Mouse (Mus musculus) kidney, embryonic 14.5 days (tissue): ENCODE results near the gene Exo1. TPM values are rescaled to one million over a fixed set of nuclear protein-coding genes. Genes with fewer than 3 reads are reported as not detected.

Experiments used
- ATAC-seq: fragments of 200-750 bp; cut with Nextera tagmentation; 2 replicates; pipeline ENCODE4 v1.8.0; 2017; ENCODE audit warnings: moderate number of reproducible peaks, mild to moderate bottlenecking, moderate TSS enrichment, moderate library complexity; ENCODE audit not compliant: low FRiP score, low TSS enrichment
- H3K27ac ChIP-seq: fragments of 300-500 bp; sonication (generic); 2 replicates; pipeline ENCODE4 v1.5.1; 2014; ENCODE audit warnings: low read depth, mild to moderate bottlenecking, low read length, moderate library complexity, mixed read lengths
- H3K27me3 ChIP-seq: fragments of 300-500 bp; sonication (generic); 2 replicates; pipeline ENCODE4 v1.6.1; 2014; ENCODE audit warnings: mild to moderate bottlenecking, low read length; ENCODE audit not compliant: control insufficient read depth, insufficient read depth
- H3K36me3 ChIP-seq: fragments of 300-500 bp; sonication (generic); 2 replicates; pipeline ENCODE4 v1.6.1; 2014; ENCODE audit warnings: low read length, mixed read lengths; ENCODE audit not compliant: control insufficient read depth, insufficient read depth
- H3K4me1 ChIP-seq: fragments of 300-500 bp; sonication (generic); 2 replicates; pipeline ENCODE4 v1.6.1; 2014; ENCODE audit warnings: low read length, mixed read lengths; ENCODE audit not compliant: control insufficient read depth, insufficient read depth
- H3K4me2 ChIP-seq: fragments of 300-500 bp; sonication (generic); replicated peaks from 2 replicates; pipeline ENCODE4 v1.6.1; 2014; ENCODE audit warnings: low read depth, mild to moderate bottlenecking, low read length
- H3K4me3 ChIP-seq: fragments of 300-500 bp; sonication (generic); 2 replicates; pipeline ENCODE4 v1.5.1; 2014; ENCODE audit warnings: mild to moderate bottlenecking, low read length
- H3K9ac ChIP-seq: fragments of 300-500 bp; sonication (generic); 2 replicates; pipeline ENCODE4 v1.6.1; 2014; ENCODE audit warnings: low read depth, mild to moderate bottlenecking, low read length, moderate library complexity
- H3K9me3 ChIP-seq: fragments of 300-500 bp; sonication (generic); 2 replicates; pipeline ENCODE4 v1.6.1; 2016; ENCODE audit warnings: low read length; ENCODE audit not compliant: control insufficient read depth
- WGBS: fragments of 180-500 bp; shearing (Covaris S2); extraction: QIAGEN DNeasy Blood & Tissue Kit; methylation state at CpG from one replicate; pipeline ENCODE4 v1.1.7; 2014; 5-methylcytosine and 5-hydroxymethylcytosine counted together
- polyA plus RNA-seq: library from polyadenylated mRNA; unstranded; fragments of >200 nt; fragmentation: Nextera tagmentation; extraction: Ambion mirVana; gene quantifications from 2 replicates; pipeline ENCODE4 v1.2.1, GENCODE M21; 2014

Gene Exo1
- polyA plus RNA-seq, 1 experiment from 2014 or later: 103 TPM

DNA sequence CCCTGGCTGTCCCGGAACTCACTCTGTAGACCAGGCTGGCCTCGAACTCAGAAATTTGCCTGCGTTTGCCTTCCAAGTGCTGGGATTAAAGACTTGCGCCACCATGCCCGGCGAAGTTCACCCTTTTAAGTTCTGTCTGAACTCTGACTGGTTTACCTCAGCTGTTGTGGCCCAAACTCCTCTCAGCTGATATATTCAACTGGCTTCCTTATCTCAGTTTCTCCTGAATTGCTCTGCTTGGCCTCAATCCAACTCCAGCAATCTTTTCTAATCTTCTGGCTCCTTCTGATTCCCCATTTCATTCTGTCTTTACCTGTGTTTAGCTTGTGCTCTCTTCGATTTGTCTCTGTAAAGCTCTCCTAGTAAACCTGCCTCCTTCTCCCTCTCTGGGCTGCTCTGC, 62.8 kb downstream of the Exo1 start:
- 89% methylated on average over 7 of the region's 7 CpGs for WGBS
- Histone ChIP-seq H3K36me3 (no peaks in the 10 kb centered on the region), H3K4me2 (no peak overlapping the region), H3K9ac (no peak overlapping the region), H3K27me3 (no peaks in the 10 kb centered on the region), H3K4me3 (no peak overlapping the region), H3K9me3 (no peaks in the 10 kb centered on the region), H3K27ac (no peak overlapping the region), H3K4me1 (no peaks in the 10 kb centered on the region)
- ATAC-seq: no peak

DNA sequence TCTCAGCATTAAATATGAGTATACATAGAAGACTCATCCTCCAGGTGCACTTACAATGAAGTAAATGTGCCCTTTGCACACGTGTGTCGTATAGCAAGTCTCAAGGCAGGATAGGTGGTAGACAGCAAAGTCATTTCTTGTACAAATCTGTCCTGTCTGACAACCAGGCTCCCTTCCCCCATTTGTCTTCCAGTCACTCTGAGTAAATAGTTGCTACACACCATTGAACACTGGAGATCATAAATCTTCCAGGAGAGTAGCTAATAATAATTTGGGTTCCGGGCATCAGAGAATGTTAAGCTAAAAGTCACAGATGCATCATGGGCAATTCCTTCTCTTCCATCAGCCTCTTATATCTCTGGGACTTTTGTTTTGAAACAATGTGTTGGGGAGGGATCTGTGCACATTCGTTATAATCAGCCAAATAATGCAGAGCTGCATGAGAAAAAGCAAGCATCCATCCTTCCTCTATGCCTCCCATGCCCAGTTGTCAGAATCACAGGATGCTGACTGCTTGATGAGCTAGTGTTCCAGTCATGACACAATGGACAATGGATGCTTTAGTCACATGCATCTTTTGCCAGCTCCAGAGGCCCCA, 66.4 kb downstream of the Exo1 start:
- Histone ChIP-seq H3K9me3 (no peaks in the 10 kb centered on the region), H3K27me3 (no peaks in the 10 kb centered on the region), H3K27ac (no peak overlapping the region), H3K4me1 (no peaks in the 10 kb centered on the region), H3K36me3 (no peaks in the 10 kb centered on the region), H3K9ac (no peak overlapping the region), H3K4me3 (no peak overlapping the region), H3K4me2 (no peak overlapping the region)
- WGBS: 30% methylated on average over 4 of the region's 4 CpGs
- ATAC-seq: peak; percentile 52; the same call in 1 of the 2 replicates

DNA sequence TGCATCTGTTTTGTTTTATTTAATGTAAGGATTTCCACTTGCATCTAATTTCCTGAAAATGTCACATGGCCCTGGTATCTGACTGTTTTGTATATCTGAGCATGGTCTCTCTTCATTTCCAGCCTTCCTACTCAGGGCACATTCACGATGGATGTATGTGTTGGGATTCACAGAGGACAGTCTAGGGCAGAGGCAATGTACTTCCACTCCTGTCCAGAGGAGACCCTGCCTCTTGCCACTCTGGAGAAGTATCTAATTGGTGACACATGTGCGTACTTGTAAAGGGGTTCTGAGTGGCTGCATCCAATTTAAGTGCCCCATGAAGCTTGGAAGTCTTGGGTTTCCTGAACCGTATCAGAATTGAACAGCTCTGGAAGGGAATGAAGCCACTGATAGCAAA, 70.0 kb downstream of the Exo1 start:
- no peaks in the 10 kb centered on the region for H3K9me3 ChIP-seq
- H3K4me3 ChIP-seq: no peak overlapping the region
- no peak overlapping the region for H3K4me2 ChIP-seq
- no peaks in the 10 kb centered on the region for H3K36me3 ChIP-seq
- 65% methylated on average over 3 of the region's 3 CpGs for WGBS
- H3K27ac ChIP-seq: no peak overlapping the region
- no peak overlapping the region for H3K9ac ChIP-seq
- H3K4me1 ChIP-seq: no peaks in the 10 kb centered on the region
- ATAC-seq: no peak
- H3K27me3 ChIP-seq: no peaks in the 10 kb centered on the region

DNA sequence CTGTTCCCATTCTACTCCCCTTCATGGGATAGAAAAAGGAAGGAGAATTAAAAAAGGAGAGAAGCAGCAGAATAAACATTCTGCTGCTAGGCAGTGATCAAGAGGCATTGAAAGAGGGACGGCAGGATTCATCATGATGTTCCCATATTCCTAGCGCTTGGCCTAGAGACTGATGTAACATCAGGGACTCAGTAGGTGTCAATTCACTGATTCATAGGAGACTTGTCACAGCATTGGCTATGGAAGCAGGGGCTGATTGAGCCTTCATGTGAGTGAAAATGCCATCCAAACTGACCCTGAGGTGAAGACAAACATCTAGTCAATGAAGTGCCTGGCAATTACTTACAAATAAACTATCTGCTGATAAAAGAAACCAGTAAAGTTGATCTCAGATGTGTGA, 70.5 kb downstream of the Exo1 start:
- Histone ChIP-seq H3K4me3 (no peak overlapping the region), H3K36me3 (no peaks in the 10 kb centered on the region), H3K9me3 (no peaks in the 10 kb centered on the region), H3K27ac (no peak overlapping the region), H3K4me1 (no peaks in the 10 kb centered on the region), H3K9ac (no peak overlapping the region), H3K27me3 (no peaks in the 10 kb centered on the region), H3K4me2 (no peak overlapping the region)
- 89% methylated on average over 2 of the region's 2 CpGs for WGBS
- ATAC-seq: no peak

DNA sequence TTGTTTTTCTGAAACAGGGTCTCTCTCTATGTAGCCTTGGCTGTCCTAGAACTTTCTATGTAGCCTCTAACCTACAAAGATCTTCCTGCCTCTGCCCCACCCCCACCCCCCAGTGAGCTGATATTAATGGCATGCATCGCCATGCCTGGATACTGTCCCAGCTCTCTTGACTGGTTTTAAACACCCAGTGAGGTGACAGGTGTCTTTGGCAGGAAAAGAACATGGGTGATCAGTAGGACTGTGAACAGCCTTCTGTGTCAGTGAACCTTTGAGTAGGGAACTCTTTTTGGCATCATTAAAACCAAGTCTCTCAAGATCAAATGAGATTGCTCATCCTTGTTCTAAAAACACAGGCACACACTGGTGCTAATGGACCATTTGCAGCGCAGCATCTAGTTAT, 81.4 kb downstream of the Exo1 start:
- Histone ChIP-seq H3K27ac (no peak overlapping the region), H3K9me3 (no peaks in the 10 kb centered on the region), H3K27me3 (no peaks in the 10 kb centered on the region), H3K36me3 (no peaks in the 10 kb centered on the region), H3K4me1 (no peaks in the 10 kb centered on the region), H3K4me3 (no peak overlapping the region), H3K4me2 (no peak overlapping the region), H3K9ac (no peak overlapping the region)
- no peak for ATAC-seq
- WGBS: 87% methylated on average over 2 of the region's 2 CpGs

Other genes starting within 250 kb of the Exo1 start
- 8.6 and 9.0 TPM in 2 replicates for gene Opn3, start 187.8 kb upstream of the Exo1 start, polyA plus RNA-seq
- 3.4 and 5.7 TPM in 2 replicates for gene Chml, start 187.7 kb upstream of the Exo1 start, polyA plus RNA-seq
- gene Wdr64, start 182.0 kb upstream of the Exo1 start, polyA plus RNA-seq: not detected in 2 replicates
- not detected in 2 replicates for gene Gm38100, start 39.7 kb downstream of the Exo1 start, polyA plus RNA-seq
- gene Rbm8a2, start 98.5 kb downstream of the Exo1 start, polyA plus RNA-seq: 1.2 and 1.5 TPM in 2 replicates